Mouse (Mus musculus) gastrocnemius, adult 18-20 months (tissue): ENCODE results near the gene Lyg2. TPM values are rescaled to one million over a fixed set of nuclear protein-coding genes. Genes with fewer than 3 reads are reported as not detected.
A peak's percentile ranks its signal among the peaks of the same experiment; 100 is the strongest.

ENCODE experiments used
- DNase-seq: peaks from one replicate; pipeline ENCODE4 v3.0.0; 2021; ENCODE audit warnings: low spot score
- long read RNA-seq, 2 experiments: library from polyadenylated mRNA; stranded (forward); transcript quantifications; one replicate each; pipeline ENCODE4 v2.0.0; 2021
- total RNA-seq, 2 experiments: library from RNA; stranded (reverse); gene quantifications; 2 replicates each; pipeline ENCODE4 v1.2.3; 2021

Lyg2 gene
- not detected for total RNA-seq
- long read RNA-seq, experiment 1, result 0 reads
- long read RNA-seq, experiment 2, result 0 reads

- DNase-seq, result no peak
These were observed at the start of gene Lyg2 for GRCm38 (mm10) chr1:37916393-37916792. Gene Lyg2 (minus strand): TSS chr1:37916493.

DNA sequence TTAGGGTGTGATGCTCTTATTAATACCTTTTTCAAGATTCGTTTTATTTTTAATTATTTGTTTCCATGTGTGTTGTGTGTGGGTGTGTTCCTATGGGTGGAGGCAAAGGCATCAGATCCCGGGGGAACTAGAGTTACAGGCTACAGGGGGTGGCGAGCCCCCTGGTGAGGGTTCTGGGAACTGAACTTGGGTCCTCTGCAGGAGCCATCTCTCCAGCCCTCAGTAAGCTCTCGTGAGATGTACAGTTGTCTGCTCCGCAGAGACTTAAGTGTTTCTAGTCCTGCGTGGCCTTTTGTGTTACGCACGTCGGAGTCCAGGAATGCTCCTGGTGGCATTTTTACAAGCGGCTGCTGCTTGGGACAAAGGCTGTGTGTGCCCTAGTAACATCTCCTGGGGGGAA lies 49.3 kb upstream of the Lyg2 start:
- DNase-seq, result no peak

- no peak for DNase-seq
These were observed 43.2 kb upstream of the Lyg2 start for GRCm38 (mm10) chr1:37959486-37959885.

DNA sequence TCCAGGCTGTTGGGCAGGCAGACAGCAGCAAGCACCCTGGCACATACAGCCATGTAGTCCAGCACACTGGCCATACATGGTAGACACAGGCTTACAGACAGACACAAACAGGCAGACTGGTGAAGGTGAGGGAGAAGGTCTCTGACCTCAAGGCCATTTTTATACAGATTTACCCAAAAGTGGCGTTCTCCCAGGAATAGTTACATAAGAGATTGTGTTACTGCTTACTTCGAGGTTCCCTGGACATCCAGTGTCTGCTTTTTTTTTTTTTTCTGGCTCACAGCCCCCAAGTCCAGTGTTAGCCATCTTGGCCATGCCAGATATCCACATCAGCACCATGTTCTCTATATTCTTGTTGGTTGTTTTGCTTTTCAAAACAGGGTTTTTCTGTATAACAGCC lies 42.2 kb upstream of the Lyg2 start:
- no peak for DNase-seq

- no peak for DNase-seq
These were observed 41.4 kb upstream of the Lyg2 start, which contains the start of gene Lyg1 for GRCm38 (mm10) chr1:37957659-37958058. Gene Lyg1 (minus strand): TSS chr1:37957759.

DNA sequence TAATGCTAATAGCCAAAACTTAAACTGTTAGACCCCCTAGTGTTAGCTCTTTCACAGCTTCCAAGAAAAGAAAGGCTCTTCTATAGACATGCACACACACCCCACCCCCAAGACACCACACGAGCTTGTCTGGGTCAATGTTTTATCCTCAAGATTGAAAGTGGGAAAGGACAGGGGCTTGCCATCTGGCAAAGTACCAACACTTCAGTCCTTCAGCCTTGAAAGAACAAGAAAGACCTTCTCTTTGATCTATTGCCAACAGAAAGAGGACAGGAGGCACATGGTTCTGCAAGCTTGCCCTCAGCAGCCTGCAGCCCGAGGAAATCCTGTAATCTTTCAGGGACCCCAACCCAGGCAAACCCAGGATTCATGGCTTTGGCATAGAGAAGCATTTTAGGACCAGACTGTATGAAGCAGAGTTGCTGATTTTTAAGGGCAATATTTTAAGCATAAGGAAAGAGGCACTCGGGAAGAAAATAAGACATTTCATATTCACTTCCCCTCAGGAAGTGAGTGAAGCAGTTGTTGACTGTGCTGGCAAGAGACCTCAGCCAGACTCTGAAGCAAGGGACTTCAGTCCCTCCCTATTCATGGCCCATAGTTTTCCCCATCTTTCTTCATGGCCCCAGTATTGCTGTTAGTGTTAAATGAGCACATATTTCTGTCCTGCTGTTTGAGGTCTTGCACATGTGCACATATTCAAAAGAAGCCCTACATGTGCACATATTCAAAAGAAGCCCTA lies 40.6 kb upstream of the Lyg2 start:
- no peak for DNase-seq

GRCm38 (mm10) chr1:37955251-37955650 lies 39.0 kb upstream of the Lyg2 start:
- no peak for DNase-seq

- no peak for DNase-seq
These were observed 38.5 kb upstream of the Lyg2 start for GRCm38 (mm10) chr1:37954786-37955185.

DNA sequence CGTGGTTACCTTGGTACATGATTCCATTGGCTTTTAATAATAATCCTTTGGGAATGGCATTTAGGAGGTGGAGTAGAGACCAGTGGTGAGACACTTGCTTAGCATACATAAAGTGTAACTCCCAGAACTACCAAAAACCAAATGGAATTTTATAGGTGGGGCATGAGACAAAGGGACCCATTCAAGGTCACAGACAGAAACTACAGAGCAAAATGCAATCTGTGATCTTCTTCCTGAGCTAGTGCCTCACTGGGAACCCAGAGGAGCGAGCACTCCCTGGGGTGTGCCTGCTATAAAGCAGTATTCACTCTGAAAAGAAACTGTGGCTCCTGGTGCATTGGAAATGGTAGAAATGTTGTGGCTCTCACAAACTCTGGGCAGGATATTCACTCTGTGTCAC lies 32.6 kb upstream of the Lyg2 start:
- DNase-seq, result no peak

GRCm38 (mm10) chr1:37931806-37932205 lies 15.5 kb upstream of the Lyg2 start:
- no peak for DNase-seq

- no peak for DNase-seq
These were observed 9.7 kb upstream of the Lyg2 start for GRCm38 (mm10) chr1:37925971-37926370.

- DNase-seq, result no peak
These were observed 6.2 kb upstream of the Lyg2 start for GRCm38 (mm10) chr1:37922536-37922935.

DNA sequence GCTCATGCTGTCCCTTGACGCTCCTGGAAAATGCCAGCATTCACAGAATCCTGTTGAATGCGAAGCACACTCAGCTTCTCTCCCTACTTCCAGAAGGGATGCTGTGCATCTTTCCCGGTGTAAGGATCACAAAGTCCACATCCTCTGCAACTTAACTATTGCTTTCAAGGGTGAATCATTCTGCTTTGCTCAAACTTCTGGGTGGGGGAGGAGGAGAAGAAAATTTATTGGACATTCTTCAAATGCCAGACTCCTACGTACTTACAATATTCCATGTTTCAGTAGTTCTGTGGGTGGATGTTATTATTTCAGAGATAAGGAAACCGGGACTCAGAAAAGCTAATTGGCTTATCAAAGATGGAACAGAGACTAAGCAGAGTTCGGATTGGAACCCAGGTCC lies 1.8 kb upstream of the Lyg2 start:
- no peak for DNase-seq

- DNase-seq, result no peak
These were observed 1.4 kb upstream of the Lyg2 start for GRCm38 (mm10) chr1:37917666-37918065.

GRCm38 (mm10) chr1:37912751-37913150 lies 3.5 kb downstream of the Lyg2 start:
- no peak for DNase-seq

GRCm38 (mm10) chr1:37903178-37903577 lies 13.1 kb downstream of the Lyg2 start:
- no peak for DNase-seq

GRCm38 (mm10) chr1:37900288-37900687 lies 16.0 kb downstream of the Lyg2 start:
- no peak for DNase-seq

DNA sequence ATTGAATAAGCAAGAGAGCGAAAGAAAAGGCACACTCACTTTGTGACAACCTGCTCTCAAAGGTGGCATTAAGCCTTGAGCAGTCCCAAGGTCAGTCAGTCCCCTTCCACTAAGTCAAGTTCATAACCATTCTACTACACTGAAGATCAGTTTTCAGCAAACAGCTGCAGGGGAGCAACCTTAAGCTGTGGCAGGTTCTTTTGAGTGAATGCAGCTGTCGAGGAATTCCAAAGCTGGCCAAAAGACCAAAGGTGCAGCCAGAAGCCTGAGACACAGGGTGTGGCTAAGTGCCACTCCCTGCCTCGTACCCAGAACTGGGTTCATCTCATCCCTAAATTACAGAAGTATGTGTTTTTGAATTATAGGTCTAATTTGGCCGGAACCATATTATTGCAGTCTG lies 16.5 kb downstream of the Lyg2 start:
- no peak for DNase-seq

GRCm38 (mm10) chr1:37894606-37895005 lies 21.7 kb downstream of the Lyg2 start:
- DNase-seq, result no peak

- DNase-seq, result no peak
These were observed 24.9 kb downstream of the Lyg2 start for GRCm38 (mm10) chr1:37891400-37891799.

GRCm38 (mm10) chr1:37890025-37890652 lies 26.2 kb downstream of the Lyg2 start, which contains the start of the genes Mitd1 and Mrpl30:
Gene Mitd1 (minus strand): TSS chr1:37890411.
Gene Mrpl30 (plus strand): TSS chr1:37890477.
- DNase-seq, result peak; percentile 91

DNA sequence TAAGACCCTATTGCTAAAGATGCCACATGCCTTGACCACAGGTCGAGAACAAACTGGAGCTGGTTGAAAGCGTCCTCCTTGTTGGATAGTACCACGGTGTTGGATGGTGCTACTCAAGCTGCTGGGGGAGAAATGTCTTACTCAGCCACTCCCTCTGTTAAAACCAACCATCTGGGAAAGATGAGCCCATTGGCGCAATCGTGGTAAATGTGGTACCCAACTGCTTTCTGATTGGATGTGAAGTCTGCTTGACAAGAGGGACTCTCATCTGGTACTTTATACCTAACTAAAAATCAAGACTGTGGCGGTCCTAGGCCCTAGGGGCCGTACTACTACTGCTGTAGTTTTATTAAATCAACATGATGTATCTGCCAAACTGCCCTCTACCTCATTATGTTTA lies 27.1 kb downstream of the Lyg2 start:
- DNase-seq, result no peak

DNA sequence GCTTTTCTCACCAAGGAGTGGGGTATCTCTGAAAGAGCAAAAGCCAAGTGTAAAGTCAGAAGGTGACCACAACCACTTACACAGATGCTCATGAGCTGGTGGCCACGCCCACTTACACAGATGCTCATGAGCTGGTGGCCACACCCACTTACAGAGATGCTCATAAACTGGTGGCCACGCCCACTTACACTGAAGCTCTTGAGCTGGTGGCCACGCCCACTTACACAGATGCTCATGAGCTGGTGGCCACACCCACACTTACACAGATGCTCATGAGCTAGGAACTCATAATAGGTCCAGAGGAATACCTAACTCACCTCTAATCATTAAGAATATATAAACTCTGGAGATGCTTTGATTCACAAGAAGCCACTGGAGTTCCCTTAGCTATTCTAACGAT lies 31.8 kb downstream of the Lyg2 start:
- no peak for DNase-seq
